Mouse (Mus musculus) kidney, adult 2 months (tissue): ENCODE measurements around the gene Arsg.

Source experiments
- CTCF ChIP-seq: fragments of 200-500 bp; conservative IDR thresholded peaks from 2 replicates; pipeline ENCODE4 v1.5.1; 2011; ENCODE audit warnings: low read depth, mild to moderate bottlenecking, control low read depth, low read length, moderate library complexity, mixed read lengths; ENCODE audit not compliant: insufficient read depth, insufficient read length
- POLR2A ChIP-seq: fragments of 200-500 bp; IDR thresholded peaks from one replicate; pipeline ENCODE4 v1.6.1; 2011; ENCODE audit warnings: low read depth, low read length, control low read depth

DNA sequence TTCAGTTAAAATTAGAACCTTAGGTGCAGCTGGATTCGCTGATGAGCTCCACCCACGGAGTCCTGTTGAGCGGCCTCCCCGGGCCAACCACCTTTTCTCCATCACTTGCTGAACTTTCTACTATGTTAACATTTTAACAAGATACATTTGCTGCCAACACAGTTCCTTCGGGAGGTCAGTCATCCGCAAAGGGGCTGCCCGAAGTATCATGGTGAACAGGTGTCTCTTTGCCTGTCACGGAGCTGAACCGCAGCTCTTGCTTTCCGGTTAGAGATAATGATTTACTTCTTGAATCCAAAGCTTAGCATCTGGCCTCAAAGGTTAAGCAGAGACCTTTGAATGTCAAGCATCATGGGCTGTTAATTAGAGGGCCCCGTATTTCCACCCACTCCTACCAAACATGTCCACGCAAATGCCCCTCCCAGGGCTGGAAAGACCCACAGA is 72.5 kb downstream of the Arsg start:
- TF ChIP-seq POLR2A (no peak), CTCF (no peak)
